Mouse (Mus musculus): ENCODE results near the gene Yod1.

DNA sequence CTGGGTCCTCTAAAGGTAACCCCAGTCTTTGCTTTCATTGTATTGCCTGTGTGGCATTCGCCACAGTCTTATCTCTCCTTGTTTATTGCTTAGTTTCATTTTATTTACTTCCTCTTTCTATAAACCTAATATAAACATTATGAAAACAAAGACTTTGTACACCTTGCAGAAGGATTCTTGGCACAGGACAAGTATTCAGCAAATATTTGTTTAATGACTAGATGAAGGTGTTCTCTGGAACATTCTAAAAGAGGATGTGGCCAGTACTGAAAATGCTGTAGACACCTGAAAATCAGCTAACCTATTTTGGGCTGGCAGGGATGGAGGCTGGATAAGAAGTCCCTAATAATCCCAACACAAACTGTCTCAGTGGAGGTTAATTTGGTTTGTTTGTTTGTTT is 44.5 kb downstream of the Yod1 start:
- TF ChIP-seq CTCF (conservative IDR thresholded peaks at IDR 0.05; ENCODE audit: insufficient read depth, insufficient read length, low read depth, low read length) (no peak), POLR2A (IDR thresholded peaks at IDR 0.05; ENCODE audit: low read depth, low read length) (no peak)

Measured in kidney, adult 2 months (tissue).